Mouse (Mus musculus): ENCODE measurements around the gene Cnbp.

The Cnbp gene

GRCm38 (mm10) chr6:87806028-87806427 lies 44.9 kb downstream of the Cnbp start:
- DNase-seq (ENCODE audit: low read depth) = peak; percentile 31

GRCm38 (mm10) chr6:87805448-87805847 lies 45.5 kb downstream of the Cnbp start:
- no peak for DNase-seq (ENCODE audit: low read depth)

- DNase-seq (ENCODE audit: low read depth) = no peak
Measured at GRCm38 (mm10) chr6:87804886-87805285, 46.0 kb downstream of the Cnbp start.

GRCm38 (mm10) chr6:87804036-87804435 lies 46.9 kb downstream of the Cnbp start:
- DNase-seq (ENCODE audit: low read depth) = no peak

- no peak for DNase-seq (ENCODE audit: low read depth)
Measured at GRCm38 (mm10) chr6:87802462-87802861, 48.4 kb downstream of the Cnbp start.

- DNase-seq (ENCODE audit: low read depth) = no peak
Measured at GRCm38 (mm10) chr6:87799576-87799975, 51.3 kb downstream of the Cnbp start.

GRCm38 (mm10) chr6:87797321-87797720 lies 53.6 kb downstream of the Cnbp start:
- DNase-seq (ENCODE audit: low read depth) = no peak

GRCm38 (mm10) chr6:87796251-87796880 lies 54.5 kb downstream of the Cnbp start:
- DNase-seq (ENCODE audit: low read depth) = no peak

- no peak for DNase-seq (ENCODE audit: low read depth)
Measured at GRCm38 (mm10) chr6:87795385-87796150, 55.3 kb downstream of the Cnbp start.

GRCm38 (mm10) chr6:87793821-87794510 lies 56.9 kb downstream of the Cnbp start:
- DNase-seq (ENCODE audit: low read depth) = no peak
